Mouse (Mus musculus) ovary, postnatal 10 days (tissue): ENCODE results near the gene Cep72.
"Not testable (repeated sequence)": the region's sequence is repeated elsewhere in the genome, so short reads cannot be mapped to it uniquely, and the experiment has no call there.

Experiments used
- DNase-seq: peaks from one replicate; pipeline ENCODE4 v3.0.0; 2022; ENCODE audit warnings: low spot score

The Cep72 gene

DNA sequence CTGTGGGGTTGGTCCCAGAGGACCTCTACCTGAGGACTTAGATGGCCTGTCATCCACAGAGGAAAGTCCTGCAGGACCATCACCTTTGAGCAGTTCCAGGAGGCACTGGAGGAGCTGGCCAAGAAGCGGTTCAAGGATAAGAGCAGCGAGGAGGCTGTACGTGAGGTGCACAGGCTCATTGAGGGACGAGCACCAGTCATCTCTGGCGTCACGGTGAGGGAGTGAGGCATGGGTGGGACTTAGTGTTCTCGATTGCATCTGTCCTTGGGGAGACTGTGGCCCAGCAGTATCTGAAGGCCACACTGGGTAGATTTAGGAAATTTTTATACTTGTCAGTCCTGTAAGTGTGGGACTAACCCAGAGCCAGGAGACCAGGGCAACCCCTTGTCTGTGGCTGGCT lies 31.4 kb downstream of the Cep72 start:
- DNase-seq, result no peak

DNA sequence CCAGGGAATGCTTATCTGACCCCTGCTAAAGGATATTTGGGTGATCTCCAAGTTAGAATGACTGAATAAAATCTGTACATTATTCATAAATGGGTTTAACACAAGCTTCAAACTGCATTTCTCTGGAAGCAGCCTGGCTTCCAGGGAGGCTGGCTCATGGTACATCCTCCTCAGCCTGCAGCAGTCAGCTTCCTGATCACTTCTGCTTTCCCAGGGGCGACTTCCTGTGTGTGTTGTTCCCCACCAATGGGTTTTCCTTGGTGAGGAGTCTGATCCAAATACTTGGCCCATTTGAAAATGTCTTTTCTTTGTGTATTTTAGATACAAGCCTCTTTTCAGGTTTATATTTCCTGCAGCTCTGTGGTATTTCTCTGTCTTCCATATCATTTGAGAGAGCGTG lies 33.1 kb downstream of the Cep72 start:
- no peak for DNase-seq

DNA sequence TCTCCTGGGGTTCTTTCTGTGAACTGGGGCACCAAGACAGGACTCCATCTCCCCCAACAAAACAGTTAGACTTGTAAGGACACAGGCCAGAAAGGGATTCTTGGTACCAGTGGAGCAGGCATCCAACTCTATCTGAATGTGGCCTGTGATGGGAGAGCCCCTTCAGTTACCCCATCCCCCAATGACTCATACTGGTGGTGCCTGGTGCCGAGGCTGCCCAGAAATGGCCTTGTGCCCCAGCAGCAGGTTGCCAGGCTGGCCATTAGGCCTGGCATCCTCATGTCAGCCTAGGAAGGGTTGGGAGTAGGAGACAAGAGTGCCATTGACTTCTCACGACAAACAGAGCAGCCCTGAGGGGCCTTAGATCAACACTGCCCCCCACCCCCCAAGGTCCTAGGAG lies 34.0 kb downstream of the Cep72 start:
- no peak for DNase-seq

DNA sequence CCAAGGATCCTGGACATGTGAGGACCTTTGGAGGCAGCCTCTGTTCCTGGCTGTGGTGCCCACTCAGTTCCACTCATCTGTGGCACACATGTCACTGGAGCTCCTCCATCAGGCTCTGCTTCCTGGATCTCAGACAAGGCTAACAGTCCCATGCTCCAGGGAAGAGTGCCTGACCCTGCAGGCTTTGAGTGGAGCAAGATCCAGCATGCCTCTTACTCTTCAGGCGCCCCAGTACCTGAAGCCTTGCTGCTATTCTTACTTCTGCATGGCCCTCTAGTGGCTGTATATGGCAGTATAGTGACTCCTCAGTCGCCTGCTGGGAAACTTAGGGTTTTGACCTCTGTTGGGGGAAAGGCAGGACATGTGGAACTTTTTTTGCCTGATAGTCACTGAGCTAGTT lies 35.9 kb downstream of the Cep72 start:
- DNase-seq, result no peak

DNA sequence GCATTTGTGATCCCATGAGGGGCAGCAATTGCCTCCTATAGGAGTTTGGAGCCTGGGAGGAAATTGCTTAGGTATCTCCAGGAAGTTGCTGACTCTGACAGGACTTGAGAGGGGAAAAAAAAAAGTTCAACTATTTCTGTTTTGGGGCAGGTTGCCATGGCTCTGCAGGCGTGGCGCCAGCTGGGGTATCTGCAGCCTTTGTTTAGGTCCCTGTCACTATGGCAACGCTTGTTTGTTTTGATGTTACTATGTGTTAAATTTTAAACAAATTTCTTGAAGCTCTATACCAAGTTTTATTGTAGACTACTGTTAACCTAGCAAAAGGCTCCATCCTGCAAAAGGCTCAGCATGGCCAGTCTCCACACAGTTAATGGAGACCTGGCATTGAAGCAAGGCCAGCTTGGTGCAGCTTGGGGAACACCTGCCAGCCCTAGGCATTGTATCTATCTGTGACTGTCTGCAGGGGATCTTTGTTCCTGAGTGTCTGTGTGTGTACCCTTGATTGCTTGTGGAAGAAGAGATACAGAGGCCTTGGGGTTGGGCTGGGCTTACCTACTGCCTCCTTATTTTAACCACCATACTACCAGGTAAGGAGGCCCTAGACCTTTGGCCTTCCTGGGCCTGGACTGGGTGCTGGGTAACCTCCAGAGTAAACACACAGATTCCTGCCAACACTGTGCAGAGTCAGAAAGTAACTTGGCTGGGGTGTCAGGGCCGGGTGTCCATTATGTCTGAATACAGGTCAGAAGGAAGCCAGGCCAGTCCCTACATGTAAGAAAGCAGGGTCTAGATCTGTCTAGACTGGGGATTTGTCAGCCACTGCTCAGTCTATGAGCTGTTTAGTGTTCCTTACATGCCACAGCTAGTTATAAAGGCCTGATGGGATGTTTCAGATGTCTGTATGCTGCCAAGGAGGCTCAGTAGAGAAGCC lies 36.7 kb downstream of the Cep72 start:
- no peak for DNase-seq

DNA sequence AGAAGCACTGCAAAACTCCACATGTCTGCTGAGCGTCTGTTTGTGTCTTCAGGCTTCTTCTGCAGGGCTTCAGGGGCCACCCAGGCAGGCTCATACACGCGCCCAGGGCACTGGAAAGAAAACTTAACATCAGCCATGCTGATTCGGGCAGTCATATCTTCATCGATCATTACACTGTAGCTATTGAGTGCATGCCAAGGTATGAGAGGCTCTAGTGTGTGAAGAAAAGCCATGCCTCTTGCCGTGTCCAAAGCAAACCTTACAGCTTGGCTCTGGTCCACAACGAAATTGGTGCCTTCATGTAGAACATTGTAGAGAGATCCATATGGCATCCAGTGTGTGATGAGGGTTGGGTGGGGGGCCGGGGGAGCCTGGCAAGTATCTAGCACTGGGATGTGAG lies 43.1 kb downstream of the Cep72 start:
- DNase-seq, result not testable (repeated sequence)

DNA sequence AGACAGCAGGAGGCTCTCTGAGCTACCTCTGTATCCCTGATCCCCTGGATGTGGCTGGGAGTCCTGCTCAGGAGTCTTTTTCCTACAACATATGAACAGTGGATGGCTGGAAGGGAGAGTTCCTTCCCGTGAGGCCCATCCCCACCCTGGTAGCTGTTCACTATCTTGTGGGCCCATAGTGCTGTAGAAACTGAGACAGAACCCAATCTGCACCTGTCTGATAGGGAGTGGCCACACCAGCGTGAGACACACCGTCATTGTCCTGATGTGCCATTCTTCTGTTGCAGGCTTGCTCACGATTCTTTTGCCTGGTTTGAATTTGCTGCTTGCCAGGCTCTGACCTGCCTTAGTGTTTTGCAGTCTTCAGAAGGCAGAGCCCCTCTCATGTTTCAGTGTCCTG lies 44.7 kb downstream of the Cep72 start:
- DNase-seq, result no peak

DNA sequence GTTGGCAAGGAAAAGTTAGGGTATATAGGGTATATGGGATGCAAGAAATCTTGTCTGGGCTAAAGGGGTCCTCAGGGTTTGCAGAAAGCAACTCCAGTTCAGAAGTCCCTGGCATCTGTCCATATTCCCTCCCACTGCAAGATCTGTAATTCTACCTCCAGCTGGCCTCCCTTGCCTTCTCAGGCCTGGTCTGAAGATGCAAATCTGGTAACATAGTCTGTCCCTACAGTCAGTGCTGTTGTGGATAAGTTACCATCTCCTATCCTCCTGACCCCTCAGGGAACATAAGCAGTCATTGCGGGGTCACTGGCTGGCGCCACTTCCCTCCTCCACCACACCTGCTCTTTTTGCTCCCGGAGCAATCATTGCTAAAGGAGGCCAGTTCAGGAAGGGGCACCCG lies 46.2 kb downstream of the Cep72 start:
- no peak for DNase-seq

DNA sequence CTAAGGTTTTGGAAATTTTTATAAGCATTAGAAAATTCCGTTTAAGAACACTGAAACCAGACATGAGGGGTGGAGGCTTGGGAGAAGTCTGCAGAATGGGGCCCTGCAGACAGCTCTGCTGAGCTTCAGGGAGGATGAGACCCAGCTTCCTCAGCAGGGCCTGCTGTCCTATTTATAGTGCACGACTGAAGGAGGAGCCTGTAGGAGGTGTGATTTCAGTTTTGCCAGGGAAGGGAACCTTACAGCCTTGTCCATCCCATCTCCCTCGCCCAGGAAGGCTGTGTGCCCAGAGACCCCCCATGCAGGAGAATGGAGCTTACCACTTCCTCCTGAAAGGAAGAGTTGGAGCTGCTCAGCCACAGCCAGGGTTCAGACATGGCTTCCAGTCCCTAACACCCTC lies 51.4 kb downstream of the Cep72 start:
- no peak for DNase-seq

DNA sequence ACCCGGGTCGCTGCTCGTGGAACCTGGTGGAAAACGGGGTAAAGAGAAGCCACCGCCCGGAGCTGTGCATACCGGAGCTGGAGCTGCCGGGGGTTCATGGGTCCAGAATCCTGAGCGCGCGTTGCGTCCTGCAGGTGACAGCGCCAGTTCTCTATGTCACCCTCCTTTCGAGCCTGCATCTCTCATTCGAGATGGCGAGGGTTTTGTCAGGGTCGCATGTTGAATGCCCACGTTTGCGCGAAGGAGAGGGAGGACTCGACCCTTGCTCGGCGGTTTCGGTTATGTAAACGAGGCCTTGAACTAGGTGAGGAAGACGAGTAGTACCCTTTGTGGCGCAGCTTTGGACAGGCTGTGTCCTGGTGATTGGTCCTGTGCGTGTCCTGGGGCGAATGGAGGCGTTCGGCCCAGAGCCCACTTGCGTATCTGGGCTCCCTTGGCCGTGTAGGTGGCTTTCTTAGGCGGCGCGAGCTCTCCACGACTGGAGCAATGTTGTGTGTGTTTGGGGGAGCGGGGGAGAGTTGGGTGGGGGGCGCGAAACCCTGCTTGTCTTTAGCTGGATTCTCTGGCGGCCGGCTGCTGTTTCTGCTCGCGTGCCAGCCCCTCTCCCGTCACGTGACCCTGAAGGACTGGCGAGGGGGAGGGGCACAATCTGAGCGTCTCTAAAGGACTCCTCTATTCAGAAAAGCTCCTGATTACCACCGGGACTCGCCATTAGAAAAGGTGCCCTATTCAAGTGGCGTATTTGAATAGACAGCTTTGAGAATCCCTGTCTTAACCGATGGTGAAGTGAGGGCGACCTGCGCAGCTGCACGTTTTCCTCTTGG lies 52.1 kb downstream of the Cep72 start:
- peak; percentile 7 for DNase-seq

DNA sequence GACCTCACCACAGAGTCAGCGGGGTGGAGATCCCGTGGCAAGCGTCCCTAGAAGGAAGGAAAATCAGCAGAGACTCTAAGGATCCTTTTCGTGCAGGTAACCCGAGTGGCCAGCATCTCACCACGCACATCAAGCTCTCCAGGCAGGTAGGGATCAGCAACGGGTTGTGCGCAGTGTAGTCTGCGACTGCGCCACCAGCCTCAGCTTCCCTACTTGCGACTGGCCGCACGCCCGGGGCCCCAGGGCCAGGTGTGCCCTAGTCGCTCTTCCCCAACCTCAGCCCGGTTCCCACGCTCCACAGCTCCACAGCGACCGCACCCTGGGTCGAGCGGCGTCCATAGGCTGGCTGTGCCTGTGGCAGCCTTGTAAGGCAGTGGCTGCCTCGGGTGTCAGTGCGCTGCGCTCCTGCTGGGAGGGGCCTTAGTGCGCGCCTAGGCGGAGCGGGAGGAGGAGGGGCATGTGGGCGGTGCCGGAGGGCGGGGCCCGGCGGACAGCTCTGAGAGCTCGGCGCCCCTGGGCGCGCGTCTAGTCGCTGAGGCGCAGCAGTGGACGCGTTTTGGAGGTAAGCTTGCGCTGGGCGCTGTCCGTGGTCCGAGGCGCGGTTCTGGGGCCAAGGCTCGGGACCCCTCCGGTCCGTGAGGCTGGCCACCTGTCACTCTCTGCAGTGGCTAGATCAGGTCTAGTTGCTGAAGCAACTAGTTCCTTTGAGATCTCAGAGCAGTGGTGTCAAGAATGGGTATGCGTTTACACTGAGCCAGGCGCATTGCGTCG lies 53.0 kb downstream of the Cep72 start, which contains the start of gene Tppp:
Gene Tppp, plus strand, starts transcription at position 460 of the 771 bp plus-strand sequence.
- peak; percentile 64 for DNase-seq

DNA sequence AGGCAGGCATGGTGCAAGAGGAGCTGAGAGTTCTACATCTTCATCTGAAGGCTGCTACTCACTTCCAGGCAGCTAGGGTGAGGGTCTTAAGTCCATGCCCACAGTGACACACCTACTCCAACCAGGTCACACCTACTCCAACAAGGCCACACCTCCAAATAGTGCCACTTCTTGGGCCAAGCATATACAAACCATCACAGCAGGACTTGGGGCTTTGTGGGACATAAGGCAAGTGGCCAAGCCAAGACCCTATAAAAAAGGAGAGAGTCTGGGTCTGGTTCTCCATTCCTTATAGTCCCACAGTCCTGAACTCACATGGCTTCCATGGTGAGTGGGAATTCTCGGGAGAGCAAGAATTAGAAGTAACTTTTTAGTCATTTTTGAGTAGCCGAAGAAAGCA lies 53.9 kb downstream of the Cep72 start:
- not testable (repeated sequence) for DNase-seq

DNA sequence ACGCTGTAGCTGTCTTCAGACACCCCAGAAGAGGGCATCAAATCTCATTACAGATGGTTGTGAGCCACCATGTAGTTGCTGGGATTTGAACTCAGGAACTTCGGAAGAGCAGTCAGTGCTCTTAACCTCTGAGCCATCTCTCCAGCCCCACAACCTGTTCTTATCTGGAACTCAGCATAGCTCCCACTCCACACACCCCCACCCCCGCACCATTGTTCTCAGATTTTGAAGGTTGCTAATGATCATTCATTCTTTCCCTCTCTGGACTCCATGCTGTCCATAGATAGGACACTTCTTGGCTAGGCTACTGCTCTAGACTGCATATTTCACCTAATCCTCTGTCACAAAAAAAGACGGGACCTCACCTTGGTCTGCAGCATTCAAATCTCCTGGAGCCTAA lies 55.2 kb downstream of the Cep72 start:
- DNase-seq, result not testable (repeated sequence)

DNA sequence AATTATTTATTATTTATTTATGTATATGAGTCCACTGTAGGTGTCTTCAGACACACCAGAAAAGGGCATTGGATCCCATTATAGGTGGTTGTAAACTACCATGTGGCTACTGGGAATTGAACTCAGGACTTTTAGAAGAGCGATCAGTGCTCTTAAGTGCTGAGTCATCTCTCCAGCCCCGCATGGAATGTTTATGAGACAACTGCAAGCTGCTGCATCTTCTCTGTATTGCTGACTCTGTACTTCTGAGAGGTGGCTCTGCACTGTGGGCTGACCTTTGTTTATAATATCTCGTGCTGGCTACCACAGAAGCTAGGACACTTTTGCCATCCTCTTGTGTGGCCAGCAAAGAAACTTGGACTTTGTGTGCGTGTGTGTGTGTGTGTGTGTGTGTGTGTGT lies 60.6 kb downstream of the Cep72 start:
- no peak for DNase-seq

DNA sequence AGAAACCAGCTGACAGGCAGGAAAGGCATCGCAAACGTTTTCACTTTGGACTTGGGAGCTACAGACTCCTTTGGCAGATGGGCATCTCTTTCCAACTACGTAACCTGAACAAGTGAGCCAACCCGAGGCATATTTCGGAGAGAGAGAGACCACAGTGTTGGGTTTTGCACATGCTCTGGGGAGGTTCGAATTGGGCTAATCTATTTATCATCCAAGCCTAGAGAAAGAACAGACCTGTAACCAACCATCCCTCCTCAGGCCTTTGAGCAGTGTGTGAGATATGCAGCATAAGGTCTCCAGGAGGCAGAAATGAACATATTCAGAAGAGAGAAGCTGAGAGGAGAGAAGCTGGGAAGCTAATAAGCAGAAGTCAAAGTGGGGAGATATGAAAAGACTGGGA lies 61.1 kb downstream of the Cep72 start:
- DNase-seq, result no peak

DNA sequence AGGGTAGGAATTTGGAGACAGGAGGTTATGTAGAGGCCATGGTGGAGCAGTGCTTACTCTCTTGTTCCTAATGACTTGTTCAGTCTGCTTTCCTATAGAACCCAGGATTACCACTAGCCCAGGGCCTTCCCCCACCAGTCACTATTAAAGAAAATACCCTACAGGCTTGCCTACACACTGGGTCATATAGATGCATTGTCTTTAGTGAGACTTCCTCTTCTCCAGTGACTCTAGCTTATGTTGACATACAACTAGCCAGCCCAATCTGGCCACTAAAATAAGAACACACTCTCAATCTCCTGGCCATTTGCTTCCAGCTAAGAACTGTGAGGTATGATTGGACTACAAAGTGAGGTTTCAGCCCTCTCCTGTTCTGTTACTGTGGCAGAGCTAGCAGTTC lies 61.6 kb downstream of the Cep72 start:
- no peak for DNase-seq

DNA sequence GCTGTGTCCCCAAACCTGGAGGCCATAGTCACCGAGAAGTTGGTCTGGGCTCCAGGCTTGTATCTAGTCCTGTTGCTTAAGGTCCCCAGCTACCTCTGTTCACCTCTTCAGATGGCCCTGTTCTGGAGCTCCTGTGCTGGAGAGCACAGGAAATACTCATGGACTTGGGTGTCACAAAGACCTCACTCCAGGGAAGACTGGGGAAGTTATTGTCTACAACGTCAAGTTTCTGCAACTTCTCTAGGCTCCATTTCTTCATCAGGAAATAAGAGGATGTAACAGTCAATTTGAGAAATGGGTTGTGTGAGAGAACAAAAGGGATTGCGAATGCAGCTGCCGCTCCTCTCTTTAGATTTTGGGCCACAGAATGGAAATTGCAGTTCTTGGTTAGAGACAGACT lies 65.6 kb downstream of the Cep72 start:
- DNase-seq, result no peak

DNA sequence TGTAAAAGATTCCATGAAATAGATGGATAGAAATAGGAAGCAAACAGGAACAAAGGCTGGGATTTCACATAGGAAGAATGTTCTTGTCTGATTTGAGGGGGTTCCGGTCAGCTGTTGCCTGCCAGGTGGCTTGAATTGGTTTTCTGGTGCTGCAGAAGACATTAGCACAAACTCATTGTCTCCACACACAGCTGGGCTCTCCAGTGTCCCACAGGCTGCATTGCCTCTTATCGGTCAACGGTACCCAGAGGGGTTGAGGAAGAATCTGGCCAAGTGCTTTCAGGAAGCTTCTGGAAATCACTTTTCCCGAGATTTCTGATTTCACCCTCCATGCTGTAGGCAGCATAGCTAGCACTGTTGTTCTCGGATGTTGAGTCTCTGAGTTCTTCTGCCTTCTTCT lies 70.8 kb downstream of the Cep72 start:
- DNase-seq, result no peak

DNA sequence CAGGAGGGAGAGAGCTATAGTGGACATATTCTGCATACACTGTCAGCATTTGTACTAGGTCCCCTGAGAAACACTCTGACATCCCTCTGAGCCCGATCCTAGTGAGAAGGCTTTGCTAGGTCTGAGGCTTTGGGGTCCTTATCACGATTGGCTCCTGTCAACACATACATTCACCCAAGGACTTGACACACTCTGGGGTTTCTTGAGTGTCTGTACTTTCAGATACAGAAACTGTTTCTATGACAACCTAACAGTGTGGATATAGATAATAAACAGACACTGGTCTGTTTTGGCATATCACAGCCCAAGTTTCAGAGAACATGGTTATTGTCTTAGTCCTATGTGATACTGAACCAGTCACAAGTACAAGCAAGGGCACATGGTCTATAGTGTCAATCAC lies 71.3 kb downstream of the Cep72 start:
- DNase-seq, result no peak

DNA sequence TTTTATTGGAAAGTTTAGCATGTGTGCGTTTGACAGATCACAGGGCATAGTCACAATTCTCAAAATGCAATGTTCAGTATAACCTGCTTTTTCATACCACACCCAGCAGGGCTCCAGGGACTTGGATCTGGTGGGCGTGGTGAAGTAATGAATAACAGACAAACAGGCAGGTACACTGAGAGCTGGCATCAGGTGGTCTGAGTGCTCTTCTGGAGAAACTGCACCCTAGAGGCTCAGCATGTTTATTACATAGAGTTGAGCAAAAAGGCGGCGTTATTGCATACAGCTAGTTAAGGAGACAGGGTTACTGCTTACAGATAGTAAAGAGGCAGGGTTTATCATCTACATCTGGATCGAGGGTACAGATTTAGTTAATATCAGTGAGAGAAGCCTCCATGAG lies 71.8 kb downstream of the Cep72 start:
- no peak for DNase-seq
